Mouse (Mus musculus) MEL (cell line): ENCODE measurements around the gene Gm3854.
"Not testable (repeated sequence)": the region's sequence is repeated elsewhere in the genome, so short reads cannot be mapped to it uniquely, and the experiment has no call there.

ENCODE experiments used
- CTCF ChIP-seq, 3 experiments: IDR thresholded peaks in 2 of 3; conservative IDR thresholded peaks in 1 of 3; 2 replicates each; pipeline ENCODE4 v1.5.1; 2011 to 2012; ENCODE audit warnings: low read length in 3 of 3, low read depth in 2 of 3, mild to moderate bottlenecking in 2 of 3, improper control_type of control experiment in 1 of 3, inconsistent platforms in 1 of 3, mixed read lengths in 1 of 3, moderate library complexity in 1 of 3; ENCODE audit not compliant: control insufficient read depth in 1 of 3, insufficient read depth in 1 of 3, poor library complexity in 1 of 3, severe bottlenecking in 1 of 3
- ELF1 ChIP-seq: IDR thresholded peaks from 2 replicates; pipeline ENCODE4 v1.6.1; 2014; ENCODE audit warnings: low read depth, mild to moderate bottlenecking, inconsistent platforms, low read length, improper control_type of control experiment, moderate library complexity
- GATA1 ChIP-seq: IDR thresholded peaks from 2 replicates; pipeline ENCODE4 v1.6.1; 2011; ENCODE audit warnings: low read depth, low read length, improper control_type of control experiment
- MAX ChIP-seq: IDR thresholded peaks from 2 replicates; pipeline ENCODE4 v1.6.1; 2011; ENCODE audit warnings: low read length, improper control_type of control experiment
- POLR2A ChIP-seq, 2 experiments: IDR thresholded peaks; 2 replicates each; pipeline ENCODE4 v1.6.1; 2011 to 2012; ENCODE audit warnings: low read length in 2 of 2, mild to moderate bottlenecking in 2 of 2, control low read depth in 1 of 2, improper control_type of control experiment in 1 of 2, low read depth in 1 of 2, moderate library complexity in 1 of 2; ENCODE audit not compliant: control insufficient read depth in 1 of 2, insufficient read depth in 1 of 2, poor library complexity in 1 of 2
- POLR2AphosphoS2 ChIP-seq: IDR thresholded peaks from 2 replicates; pipeline ENCODE4 v1.6.1; 2011; ENCODE audit warnings: low read length, improper control_type of control experiment
- UBTF ChIP-seq: IDR thresholded peaks from 2 replicates; pipeline ENCODE4 v1.6.1; 2012; ENCODE audit warnings: low read depth, mild to moderate bottlenecking, inconsistent platforms, low read length, improper control_type of control experiment, moderate library complexity, borderline replicate concordance; ENCODE audit not compliant: insufficient read depth
- USF2 ChIP-seq, 2 experiments: IDR thresholded peaks; 2 replicates each; pipeline ENCODE4 v1.6.1; 2011 to 2012; ENCODE audit warnings: improper control_type of control experiment in 2 of 2, low read length in 2 of 2, borderline replicate concordance in 1 of 2, inconsistent platforms in 1 of 2, low read depth in 1 of 2, mild to moderate bottlenecking in 1 of 2; ENCODE audit not compliant: insufficient read depth in 1 of 2
- ZKSCAN1 ChIP-seq: IDR thresholded peaks from 2 replicates; pipeline ENCODE4 v1.6.1; 2012; ENCODE audit warnings: low read depth, mild to moderate bottlenecking, inconsistent platforms, low read length, improper control_type of control experiment, moderate library complexity

DNA sequence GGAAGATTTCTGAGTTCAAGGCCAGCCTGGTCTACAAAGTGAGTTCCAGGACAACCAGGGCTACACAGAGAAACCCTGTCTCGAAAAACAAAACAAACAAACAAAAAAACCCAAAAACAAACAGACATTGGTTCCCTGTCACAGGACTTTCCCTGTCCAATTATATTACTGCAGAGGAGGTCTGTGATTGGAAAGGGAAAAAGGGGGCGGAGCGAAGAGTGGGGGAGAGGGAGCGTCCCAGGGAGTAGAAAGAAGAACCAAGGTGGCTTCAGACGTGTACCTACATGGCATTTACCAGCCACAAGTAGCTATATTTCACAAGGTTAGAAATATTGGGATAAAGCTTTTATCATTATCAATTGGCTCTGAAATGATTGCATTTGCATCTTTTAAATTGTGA lies 24.6 kb downstream of the Gm3854 start:
- TF ChIP-seq POLR2A (IDR thresholded peaks at IDR 0.05; ENCODE audit: control insufficient read depth in 1 of 2, insufficient read depth in 1 of 2, low read depth in 1 of 2, low read length in 2 of 2, poor library complexity in 1 of 2); USF2 (IDR thresholded peaks at IDR 0.05; ENCODE audit: borderline replicate concordance in 1 of 2, insufficient read depth in 1 of 2, low read depth in 1 of 2, low read length in 2 of 2); ELF1; MAX; CTCF (IDR thresholded peaks at IDR 0.05 in 2 of 3, conservative IDR thresholded peaks at IDR 0.05 in 1 of 3; ENCODE audit: control insufficient read depth in 1 of 3, insufficient read depth in 1 of 3, low read depth in 2 of 3, low read length in 3 of 3, poor library complexity in 1 of 3, severe bottlenecking in 1 of 3); ZKSCAN1; UBTF; GATA1; POLR2AphosphoS2: not testable (repeated sequence)
